Mouse (Mus musculus): ENCODE results near the gene Pip5kl1.

GRCm38 (mm10) chr2:32549171-32549570, 25.4 kb upstream of the Pip5kl1 start:
- TF ChIP-seq POLR2A (IDR thresholded peaks at IDR 0.05; ENCODE audit: borderline replicate concordance, control insufficient read depth, low read depth, low read length) (no peak), CTCF (IDR thresholded peaks at IDR 0.05; ENCODE audit: control insufficient read depth, insufficient read depth, low read length) (no peak)

Measured in bone marrow, adult 2 months (tissue).